ENCODE assay signal across 8 mouse cellular contexts in the genomic region with DNA sequence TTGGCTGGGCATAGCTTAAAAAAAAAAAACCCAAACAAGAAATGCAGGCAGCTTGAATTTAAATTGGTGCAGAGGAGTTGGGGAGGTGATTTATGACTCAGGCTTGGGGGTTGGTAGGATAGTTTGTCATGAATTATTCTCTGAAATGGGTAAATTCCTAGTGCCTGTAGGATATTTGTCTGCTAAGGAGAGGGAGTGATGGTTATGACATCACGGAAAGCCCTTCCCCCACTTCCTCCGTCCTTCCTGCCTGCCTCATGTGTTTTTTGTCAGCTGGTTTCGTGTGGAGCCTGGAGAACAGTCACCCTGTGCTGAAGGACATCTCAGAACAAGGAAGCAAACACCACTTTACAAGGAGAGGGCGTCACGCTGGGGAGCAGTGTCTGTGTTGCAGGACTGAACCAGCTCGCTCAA. TPM values are rescaled to one million over a fixed set of nuclear protein-coding genes. Genes with fewer than 3 reads are reported as not detected.
DNase-seq lines count a peak whose midpoint lies in the region; ATAC-seq lines count a peak whose summit lies in the region.

No protein-coding gene starts in this region.

- no peak overlapping the region for H3K4me2 ChIP-seq in midbrain, embryonic 14.5 days (ENCODE audit: low read length)
- H3K4me2 ChIP-seq in midbrain, embryonic 16.5 days (ENCODE audit: low read length) = no peak overlapping the region
- H3K4me2 ChIP-seq in heart, embryonic 15.5 days = peak overlapping the region; percentile 31
- peak overlapping the region; percentile 32 for H3K4me2 ChIP-seq in kidney, embryonic 16.5 days (replicated peaks; ENCODE audit: low read depth, low read length)
- H3K4me2 ChIP-seq in liver, embryonic 11.5 days = no peak overlapping the region
- H3K4me2 ChIP-seq in neural tube, embryonic 14.5 days (ENCODE audit: low read depth, low read length) = no peak overlapping the region

- H3K4me1 ChIP-seq in midbrain, embryonic 14.5 days (ENCODE audit: control insufficient read depth, insufficient read depth, low read length) = peaks cover 30% of the 10 kb centered on the region
- peaks cover 32% of the 10 kb centered on the region for H3K4me1 ChIP-seq in midbrain, embryonic 16.5 days (ENCODE audit: control insufficient read depth, insufficient read depth, low read length)
- peaks cover 86% of the 10 kb centered on the region for H3K4me1 ChIP-seq in heart, embryonic 15.5 days (replicated peaks)
- peaks cover 53% of the 10 kb centered on the region for H3K4me1 ChIP-seq in kidney, embryonic 16.5 days (ENCODE audit: insufficient read depth, low read length)
- peaks cover 70% of the 10 kb centered on the region for H3K4me1 ChIP-seq in liver, embryonic 11.5 days (replicated peaks; ENCODE audit: control insufficient read depth, insufficient read depth, low read length)
- H3K4me1 ChIP-seq in neural tube, embryonic 14.5 days (ENCODE audit: control insufficient read depth, insufficient read depth, low read length) = peaks cover 30% of the 10 kb centered on the region

- H3K27me3 ChIP-seq in midbrain, embryonic 14.5 days (ENCODE audit: control insufficient read depth, insufficient read depth, low read length) = no peaks in the 10 kb centered on the region
- no peaks in the 10 kb centered on the region for H3K27me3 ChIP-seq in midbrain, embryonic 16.5 days (ENCODE audit: control insufficient read depth, insufficient read depth, low read depth, low read length)
- no peaks in the 10 kb centered on the region for H3K27me3 ChIP-seq in heart, embryonic 15.5 days
- no peaks in the 10 kb centered on the region for H3K27me3 ChIP-seq in kidney, embryonic 16.5 days (ENCODE audit: insufficient read depth, low read length)
- no peaks in the 10 kb centered on the region for H3K27me3 ChIP-seq in liver, embryonic 11.5 days (replicated peaks; ENCODE audit: control insufficient read depth, insufficient read depth, low read length)
- no peaks in the 10 kb centered on the region for H3K27me3 ChIP-seq in neural tube, embryonic 14.5 days (ENCODE audit: control insufficient read depth, insufficient read depth, low read length)

- ATAC-seq in midbrain, embryonic 14.5 days (ENCODE audit: low FRiP score, low TSS enrichment) = no peak
- ATAC-seq in midbrain, embryonic 16.5 days = no peak
- ATAC-seq in common myeloid progenitor, adult 5-6 weeks (replicated peaks; ENCODE audit: low read depth, poor library complexity, severe bottlenecking) = peak; percentile 78
- peak; percentile 81 for ATAC-seq in heart, embryonic 15.5 days (replicated peaks; ENCODE audit: insufficient number of reproducible peaks, insufficient read depth, low FRiP score, low read depth)
- peak; percentile 57; the same call in 1 of the 2 replicates for ATAC-seq in kidney, embryonic 16.5 days (ENCODE audit: low FRiP score, low TSS enrichment)
- peak; percentile 38; the same call in 1 of the 2 replicates for ATAC-seq in liver, embryonic 11.5 days (replicated peaks; ENCODE audit: low FRiP score)
- peak; percentile 54; the same call in 1 of the 2 replicates for ATAC-seq in neural tube, embryonic 14.5 days (ENCODE audit: low read depth)

- no peaks in the 10 kb centered on the region for H3K36me3 ChIP-seq in midbrain, embryonic 14.5 days (ENCODE audit: control insufficient read depth, insufficient read depth, low read length)
- no peaks in the 10 kb centered on the region for H3K36me3 ChIP-seq in midbrain, embryonic 16.5 days (ENCODE audit: control insufficient read depth, insufficient read depth, low read length)
- H3K36me3 ChIP-seq in heart, embryonic 15.5 days = no peaks in the 10 kb centered on the region
- H3K36me3 ChIP-seq in kidney, embryonic 16.5 days (ENCODE audit: insufficient read depth, low read length) = no peaks in the 10 kb centered on the region
- no peaks in the 10 kb centered on the region for H3K36me3 ChIP-seq in liver, embryonic 11.5 days (ENCODE audit: control insufficient read depth, insufficient read depth, low read length)
- no peaks in the 10 kb centered on the region for H3K36me3 ChIP-seq in neural tube, embryonic 14.5 days (ENCODE audit: control insufficient read depth, insufficient read depth, low read length)

- DNase-seq in midbrain, embryonic 14.5 days = peak; percentile 29
- DNase-seq in liver, embryonic 11.5 days (ENCODE audit: low spot score) = no peak
- peak; percentile 54 to 69 for DNase-seq in thymus, postnatal 36 days

- 49% methylated on average over 6 of the region's 6 CpGs for WGBS in midbrain, embryonic 14.5 days
- 45% methylated on average over 6 of the region's 6 CpGs for WGBS in midbrain, embryonic 16.5 days
- 2% methylated on average over 6 of the region's 6 CpGs for WGBS in heart, embryonic 15.5 days
- WGBS in kidney, embryonic 16.5 days = 3% methylated on average over 6 of the region's 6 CpGs
- 26% methylated on average over 6 of the region's 6 CpGs for WGBS in liver, embryonic 11.5 days
- 24% methylated on average over 6 of the region's 6 CpGs for WGBS in neural tube, embryonic 14.5 days

- H3K4me3 ChIP-seq in midbrain, embryonic 14.5 days (replicated peaks; ENCODE audit: low read depth, low read length) = no peak overlapping the region
- H3K4me3 ChIP-seq in midbrain, embryonic 16.5 days (ENCODE audit: low read depth, low read length) = no peak overlapping the region
- no peak overlapping the region for H3K4me3 ChIP-seq in heart, embryonic 15.5 days
- no peak overlapping the region for H3K4me3 ChIP-seq in kidney, embryonic 16.5 days (ENCODE audit: low read length)
- H3K4me3 ChIP-seq in liver, embryonic 11.5 days (ENCODE audit: low read depth, low read length) = no peak overlapping the region
- no peak overlapping the region for H3K4me3 ChIP-seq in neural tube, embryonic 14.5 days (ENCODE audit: low read depth, low read length)

- H3K9ac ChIP-seq in midbrain, embryonic 14.5 days (replicated peaks; ENCODE audit: low read length) = no peak overlapping the region
- H3K9ac ChIP-seq in midbrain, embryonic 16.5 days (ENCODE audit: low read depth, low read length) = no peak overlapping the region
- no peak overlapping the region for H3K9ac ChIP-seq in heart, embryonic 15.5 days
- 0 out of 2 replicates have a peak overlapping the region, but pooled peaks have one; percentile 7 for H3K9ac ChIP-seq in kidney, embryonic 16.5 days (replicated peaks; ENCODE audit: low read length)
- H3K9ac ChIP-seq in liver, embryonic 11.5 days (ENCODE audit: low read depth, low read length) = no peak overlapping the region
- H3K9ac ChIP-seq in neural tube, embryonic 14.5 days (replicated peaks; ENCODE audit: low read depth, low read length) = no peak overlapping the region

- no peak overlapping the region; the same call in 1 of the 2 replicates for H3K27ac ChIP-seq in midbrain, embryonic 14.5 days (replicated peaks; ENCODE audit: low read depth, low read length)
- no peak overlapping the region for H3K27ac ChIP-seq in midbrain, embryonic 16.5 days (ENCODE audit: low read length)
- H3K27ac ChIP-seq in heart, embryonic 15.5 days = peak overlapping the region; percentile 66
- peak overlapping the region; percentile 76 for H3K27ac ChIP-seq in kidney, embryonic 16.5 days (ENCODE audit: low read length)
- H3K27ac ChIP-seq in liver, embryonic 11.5 days (ENCODE audit: low read depth, low read length) = no peak overlapping the region
- no peak overlapping the region for H3K27ac ChIP-seq in neural tube, embryonic 14.5 days (ENCODE audit: low read depth, low read length)

- no peaks in the 10 kb centered on the region for H3K9me3 ChIP-seq in midbrain, embryonic 14.5 days (ENCODE audit: control insufficient read depth, low read length)
- H3K9me3 ChIP-seq in midbrain, embryonic 16.5 days (replicated peaks; ENCODE audit: control insufficient read depth, low read length, poor library complexity, severe bottlenecking) = no peaks in the 10 kb centered on the region
- H3K9me3 ChIP-seq in heart, embryonic 15.5 days (replicated peaks) = no peaks in the 10 kb centered on the region
- no peaks in the 10 kb centered on the region for H3K9me3 ChIP-seq in kidney, embryonic 16.5 days (ENCODE audit: low read length)
- H3K9me3 ChIP-seq in liver, embryonic 11.5 days (ENCODE audit: control insufficient read depth, low read length) = no peaks in the 10 kb centered on the region
- no peaks in the 10 kb centered on the region for H3K9me3 ChIP-seq in neural tube, embryonic 14.5 days (ENCODE audit: control insufficient read depth, low read length)

RNA-seq across cellular contexts. Expression of a gene that starts 31.7 kb away (rescaled TPM):
- polyA plus RNA-seq in midbrain, embryonic 14.5 days (2014; fragmentation: Nextera tagmentation; extraction: Ambion mirVana) = 16.8 and 20.8 TPM in 2 replicates
- polyA plus RNA-seq in midbrain, embryonic 16.5 days (2015; fragmentation: Nextera tagmentation; extraction: Ambion mirVana) = 12.0 and 12.4 TPM in 2 replicates
- 72.9 and 77.1 TPM in 2 replicates for total RNA-seq in common myeloid progenitor, adult 5-6 weeks (2017)
- polyA plus RNA-seq in heart, embryonic 15.5 days (2015; fragmentation: Nextera tagmentation; extraction: Ambion mirVana) = 7.1 and 7.3 TPM in 2 replicates
- 8.3 and 10.3 TPM in 2 replicates for polyA plus RNA-seq in kidney, embryonic 16.5 days (2015; fragmentation: Nextera tagmentation; extraction: Ambion mirVana)
- 9.0 TPM in 2 replicates for polyA plus RNA-seq in liver, embryonic 11.5 days (2014; fragmentation: Nextera tagmentation; extraction: Ambion mirVana)
- 13.9 and 15.9 TPM in 2 replicates for polyA plus RNA-seq in neural tube, embryonic 14.5 days (2014; fragmentation: Nextera tagmentation; extraction: Ambion mirVana)

Comparison
In these comparisons a context has a peak if more than half of its experiments do, and no peak if none do; other contexts are left out.
1. ATAC-seq: peak in common myeloid progenitor, adult 5-6 weeks (single experiment), heart, embryonic 15.5 days (single experiment), kidney, embryonic 16.5 days (single experiment), liver, embryonic 11.5 days (single experiment) and neural tube, embryonic 14.5 days (single experiment); none in midbrain, embryonic 14.5 days (single experiment) and midbrain, embryonic 16.5 days (single experiment).
2. H3K27ac ChIP-seq: peak in heart, embryonic 15.5 days (single experiment) and kidney, embryonic 16.5 days (single experiment); none in midbrain, embryonic 14.5 days (single experiment), midbrain, embryonic 16.5 days (single experiment), liver, embryonic 11.5 days (single experiment) and neural tube, embryonic 14.5 days (single experiment).
3. H3K4me2 ChIP-seq: peak in heart, embryonic 15.5 days (single experiment) and kidney, embryonic 16.5 days (single experiment); none in midbrain, embryonic 14.5 days (single experiment), midbrain, embryonic 16.5 days (single experiment), liver, embryonic 11.5 days (single experiment) and neural tube, embryonic 14.5 days (single experiment).